Mouse (Mus musculus): ENCODE results near the gene Cyp4a32. TPM values are rescaled to one million over a fixed set of nuclear protein-coding genes. Genes with fewer than 3 reads are reported as not detected.

Gene Cyp4a32
- polyA plus RNA-seq, 1 experiment, result not detected

DNA sequence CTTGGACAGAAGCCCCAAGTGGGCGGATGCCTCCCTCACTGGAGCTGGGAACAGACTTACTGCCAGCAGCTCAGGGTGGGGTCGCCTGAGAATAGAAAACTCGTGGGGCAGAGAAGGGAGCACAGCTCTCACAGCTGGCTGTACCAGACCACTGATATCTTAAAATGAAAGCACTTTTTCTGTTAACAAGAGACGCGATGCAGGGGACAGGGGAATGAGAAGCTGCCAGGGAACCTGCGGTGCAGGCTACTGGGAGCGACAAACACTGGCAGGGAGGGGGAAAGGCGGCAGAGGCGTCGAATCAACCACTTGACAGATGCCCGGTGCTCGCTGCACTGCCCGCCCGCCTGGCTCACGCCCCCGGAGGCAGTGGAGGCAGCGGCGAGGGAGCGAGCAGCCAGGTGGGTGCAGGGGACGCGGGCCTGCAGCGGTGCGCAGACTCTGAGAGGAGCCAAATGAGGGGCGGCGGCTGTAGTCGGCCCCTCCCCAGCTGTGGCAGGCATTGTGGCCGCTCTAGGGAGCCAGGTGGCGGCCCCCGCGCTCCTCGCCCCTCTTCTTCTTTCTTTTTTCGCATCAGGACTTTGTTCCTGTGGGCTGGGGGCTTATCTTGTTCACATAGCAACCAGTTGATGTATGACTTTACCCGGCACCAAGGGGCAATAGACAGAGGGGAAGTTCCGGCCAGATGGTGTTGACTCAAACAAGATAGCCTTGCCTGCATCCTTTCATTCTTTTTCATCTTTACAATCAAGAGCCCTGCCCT is 56.5 kb downstream of the Cyp4a32 start:
- no peak overlapping the region for H3K27ac ChIP-seq (ENCODE audit: insufficient read depth, low read depth, low read length)
- H3K4me1 ChIP-seq (ENCODE audit: control insufficient read depth, insufficient read depth, insufficient read length, low read length), result peaks cover 5% of the 10 kb centered on the region; the same call in 1 of the 2 replicates
- H3K36me3 ChIP-seq (ENCODE audit: control insufficient read depth, insufficient read depth, low read length), result no peaks in the 10 kb centered on the region
- no peaks in the 10 kb centered on the region for H3K27me3 ChIP-seq (ENCODE audit: control insufficient read depth, insufficient read depth, low read length)
- 1% methylated on average over 34 of the region's 34 CpGs for WGBS
- peak overlapping the region; percentile 61 for H3K4me3 ChIP-seq (ENCODE audit: low read depth, low read length)
- TF ChIP-seq POLR2A (IDR thresholded peaks at IDR 0.05; ENCODE audit: low read depth, low read length) (no peak), CTCF (IDR thresholded peaks at IDR 0.05; ENCODE audit: extremely low read depth, insufficient read length, insufficient replicate concordance, low read depth, low read length) (no peak)

DNA sequence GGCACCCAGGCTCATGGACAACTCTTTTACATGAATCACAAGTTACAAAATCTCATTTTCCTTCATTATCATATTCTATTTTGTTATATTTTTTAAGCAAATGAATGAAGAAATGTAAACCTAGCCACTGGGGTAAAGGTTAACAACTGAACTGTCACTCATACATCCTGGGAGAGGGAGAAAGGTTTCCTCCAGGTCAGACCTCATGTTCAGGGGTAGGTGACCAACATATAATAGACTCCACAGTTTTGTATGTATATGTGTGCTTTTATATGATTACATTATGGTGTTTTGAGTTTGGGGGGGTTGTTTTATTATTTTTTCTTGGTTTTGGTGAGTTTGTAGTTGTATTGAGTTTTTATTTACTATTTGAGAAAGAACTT is 57.1 kb downstream of the Cyp4a32 start:
- no peak overlapping the region for H3K27ac ChIP-seq (ENCODE audit: insufficient read depth, low read depth, low read length)
- TF ChIP-seq CTCF (IDR thresholded peaks at IDR 0.05; ENCODE audit: extremely low read depth, insufficient read length, insufficient replicate concordance, low read depth, low read length), result no peak
- no peak for TF ChIP-seq POLR2A (IDR thresholded peaks at IDR 0.05; ENCODE audit: low read depth, low read length)
- H3K36me3 ChIP-seq (ENCODE audit: control insufficient read depth, insufficient read depth, low read length), result no peaks in the 10 kb centered on the region
- H3K4me3 ChIP-seq (ENCODE audit: low read depth, low read length), result no peak overlapping the region
- H3K27me3 ChIP-seq (ENCODE audit: control insufficient read depth, insufficient read depth, low read length), result no peaks in the 10 kb centered on the region
- H3K4me1 ChIP-seq (ENCODE audit: control insufficient read depth, insufficient read depth, insufficient read length, low read length), result peaks cover 5% of the 10 kb centered on the region; the same call in 1 of the 2 replicates

DNA sequence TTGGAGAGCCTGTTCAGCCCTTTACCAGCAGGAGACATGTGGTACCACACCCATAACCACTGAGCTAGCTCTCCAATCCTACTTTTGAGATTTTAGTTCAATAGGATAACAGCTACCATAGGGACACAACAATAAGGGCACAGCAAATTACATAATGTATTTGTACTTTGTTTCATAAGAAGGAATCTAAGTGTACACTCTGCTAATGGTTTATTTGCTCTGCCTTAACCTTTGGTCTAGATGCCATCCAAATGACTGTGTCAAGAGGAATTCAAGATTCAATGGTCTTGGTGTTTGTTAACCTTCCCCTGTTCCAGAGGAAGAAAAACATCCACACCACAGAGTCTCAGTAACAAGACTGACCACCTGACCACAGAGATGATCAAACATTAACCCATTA is 58.4 kb downstream of the Cyp4a32 start:
- no peaks in the 10 kb centered on the region for H3K27me3 ChIP-seq (ENCODE audit: control insufficient read depth, insufficient read depth, low read length)
- H3K4me3 ChIP-seq (ENCODE audit: low read depth, low read length), result no peak overlapping the region
- TF ChIP-seq CTCF (IDR thresholded peaks at IDR 0.05; ENCODE audit: extremely low read depth, insufficient read length, insufficient replicate concordance, low read depth, low read length) (no peak), POLR2A (IDR thresholded peaks at IDR 0.05; ENCODE audit: low read depth, low read length) (no peak)
- no peak overlapping the region for H3K27ac ChIP-seq (ENCODE audit: insufficient read depth, low read depth, low read length)
- peaks cover 5% of the 10 kb centered on the region; the same call in 1 of the 2 replicates for H3K4me1 ChIP-seq (ENCODE audit: control insufficient read depth, insufficient read depth, insufficient read length, low read length)
- H3K36me3 ChIP-seq (ENCODE audit: control insufficient read depth, insufficient read depth, low read length), result no peaks in the 10 kb centered on the region

Other genes with a start within 250 kb of the Cyp4a32 start
- not detected in 2 replicates for gene Cyp4a12b, start 189.3 kb upstream of the Cyp4a32 start, polyA plus RNA-seq (2012; rRNA removed)
- gene Cyp4a30b, start 148.4 kb upstream of the Cyp4a32 start, polyA plus RNA-seq (2012; rRNA removed), result not detected in 2 replicates
- gene Cyp4a14, start 104.8 kb upstream of the Cyp4a32 start, polyA plus RNA-seq (2012; rRNA removed), result not detected in 2 replicates
- gene Cyp4a10, start 82.7 kb upstream of the Cyp4a32 start, polyA plus RNA-seq (2012; rRNA removed), result 2.6 TPM in 1 of 2 replicates, not detected in the other
- gene Cyp4a31, start 37.3 kb upstream of the Cyp4a32 start, polyA plus RNA-seq (2012; rRNA removed), result not detected in 2 replicates
- 41.0 and 213 TPM in 2 replicates for gene Cyp4b1, start 46.8 kb downstream of the Cyp4a32 start, polyA plus RNA-seq (2012; rRNA removed)
- 20.2 and 40.8 TPM in 2 replicates for gene Efcab14, start 136.8 kb downstream of the Cyp4a32 start, polyA plus RNA-seq (2012; rRNA removed)
- not detected in 2 replicates for gene Tex38, start 180.0 kb downstream of the Cyp4a32 start, polyA plus RNA-seq (2012; rRNA removed)
- gene Atpaf1, start 183.8 kb downstream of the Cyp4a32 start, polyA plus RNA-seq (2012; rRNA removed), result 42.0 and 60.6 TPM in 2 replicates
- gene Mob3c, start 227.1 kb downstream of the Cyp4a32 start, polyA plus RNA-seq (2012; rRNA removed), result 34.6 and 101 TPM in 2 replicates
- 25.3 and 26.8 TPM in 2 replicates for gene Mknk1, start 238.2 kb downstream of the Cyp4a32 start, polyA plus RNA-seq (2012; rRNA removed)